Mouse (Mus musculus) CH12.LX (cell line): ENCODE data around the gene Limd1. TPM values are rescaled to one million over a fixed set of nuclear protein-coding genes. Genes with fewer than 3 reads are reported as not detected.
"Not testable (repeated sequence)": the region's sequence is repeated elsewhere in the genome, so short reads cannot be mapped to it uniquely, and the experiment has no call there.

Experiments used
- DNase-seq: peaks from one replicate; pipeline ENCODE4 v3.0.0-alpha.2; 2013; ENCODE audit errors: extremely low read depth
- H3K27ac ChIP-seq: 2 replicates; pipeline ENCODE4 v1.5.1; 2012; ENCODE audit warnings: low read depth, mild to moderate bottlenecking, control low read depth, moderate library complexity; ENCODE audit not compliant: insufficient read depth
- H3K27me3 ChIP-seq: replicated peaks from 2 replicates; pipeline ENCODE3; 2012; ENCODE audit warnings: inconsistent platforms
- H3K36me3 ChIP-seq, 2 experiments: replicated peaks in 1 of 2; 2 replicates each; pipeline versions ENCODE3 to v1.6.1; 2012; ENCODE audit warnings: inconsistent platforms in 1 of 2, low read length in 1 of 2, mild to moderate bottlenecking in 1 of 2, mixed read lengths in 1 of 2, moderate library complexity in 1 of 2; ENCODE audit not compliant: control insufficient read depth in 1 of 2, insufficient read depth in 1 of 2
- H3K4me1 ChIP-seq, 2 experiments: 2 replicates each; pipeline ENCODE4 v1.6.1; 2012; ENCODE audit warnings: inconsistent platforms in 1 of 2, moderate library complexity in 1 of 2; ENCODE audit not compliant: insufficient read depth in 2 of 2, control insufficient read depth in 1 of 2
- H3K4me2 ChIP-seq: 2 replicates; pipeline ENCODE4 v1.6.1; 2012; ENCODE audit warnings: low read depth, mild to moderate bottlenecking, control low read depth; ENCODE audit not compliant: poor library complexity, insufficient read depth, severe bottlenecking
- H3K4me3 ChIP-seq, 3 experiments: fragments of 150-350 bp in 1 of 3; sonication (generic) in 1 of 3; replicated peaks in 1 of 3; 2 replicates each; pipeline versions ENCODE3 to v1.5.1; 2011 to 2012; ENCODE audit warnings: low read depth in 2 of 3, low read length in 2 of 3, mild to moderate bottlenecking in 2 of 3, moderate library complexity in 2 of 3, control low read depth in 1 of 3, improper control_type of control experiment in 1 of 3, inconsistent platforms in 1 of 3, mixed read lengths in 1 of 3; ENCODE audit not compliant: poor library complexity in 1 of 3
- H3K79me2 ChIP-seq: replicated peaks from 2 replicates; pipeline ENCODE4 v1.6.1; 2012; ENCODE audit warnings: mild to moderate bottlenecking, moderate library complexity; ENCODE audit not compliant: control insufficient read depth, poor library complexity, insufficient read depth, severe bottlenecking; ENCODE audit errors: extremely low read depth
- H3K9ac ChIP-seq: 2 replicates; pipeline ENCODE4 v1.6.1; 2012; ENCODE audit warnings: low read depth, mild to moderate bottlenecking, control low read depth, moderate library complexity; ENCODE audit not compliant: insufficient read depth
- H3K9me3 ChIP-seq: replicated peaks from 2 replicates; pipeline ENCODE3; 2012; ENCODE audit warnings: low read length, inconsistent platforms, mixed read lengths
- CHD1 ChIP-seq: IDR thresholded peaks from 2 replicates; pipeline ENCODE4 v1.6.1; 2012; ENCODE audit warnings: low read depth, low read length, improper control_type of control experiment, inconsistent platforms
- CTCF ChIP-seq, 2 experiments: IDR thresholded peaks in 1 of 2; conservative IDR thresholded peaks in 1 of 2; 2 replicates each; pipeline ENCODE4 v1.5.1; 2011 to 2012; ENCODE audit warnings: low read depth in 2 of 2, low read length in 2 of 2, improper control_type of control experiment in 1 of 2, inconsistent platforms in 1 of 2, mild to moderate bottlenecking in 1 of 2, moderate library complexity in 1 of 2
- ETS1 ChIP-seq: conservative IDR thresholded peaks from 2 replicates; pipeline ENCODE4 v1.6.1; 2012; ENCODE audit warnings: low read depth, mild to moderate bottlenecking, inconsistent platforms, low read length, improper control_type of control experiment, moderate library complexity
- HCFC1 ChIP-seq: IDR thresholded peaks from 2 replicates; pipeline ENCODE4 v1.6.1; 2012; ENCODE audit warnings: low read depth, mild to moderate bottlenecking, inconsistent platforms, low read length, improper control_type of control experiment
- IRF4 ChIP-seq: IDR thresholded peaks from 2 replicates; pipeline ENCODE4 v1.6.1; 2014; ENCODE audit warnings: low read depth, mild to moderate bottlenecking, inconsistent platforms, low read length, improper control_type of control experiment
- MAFK ChIP-seq: IDR thresholded peaks from 2 replicates; pipeline ENCODE4 v1.6.1; 2011; ENCODE audit warnings: low read length, improper control_type of control experiment; ENCODE audit not compliant: insufficient replicate concordance
- MAZ ChIP-seq: IDR thresholded peaks from 2 replicates; pipeline ENCODE4 v1.6.1; 2012; ENCODE audit warnings: low read depth, mild to moderate bottlenecking, inconsistent platforms, low read length, improper control_type of control experiment, moderate library complexity
- RAD21 ChIP-seq: IDR thresholded peaks from 2 replicates; pipeline ENCODE4 v1.6.1; 2011; ENCODE audit warnings: low read depth, mild to moderate bottlenecking, low read length, improper control_type of control experiment, moderate library complexity
- SIN3A ChIP-seq: IDR thresholded peaks from 2 replicates; pipeline ENCODE4 v1.6.1; 2012; ENCODE audit warnings: low read length, improper control_type of control experiment, inconsistent platforms
- SMC3 ChIP-seq: IDR thresholded peaks from 2 replicates; pipeline ENCODE4 v1.6.1; 2011; ENCODE audit warnings: low read depth, low read length, improper control_type of control experiment
- USF1 ChIP-seq: IDR thresholded peaks from 2 replicates; pipeline ENCODE4 v1.6.1; 2014; ENCODE audit warnings: low read depth, mild to moderate bottlenecking, inconsistent platforms, low read length, improper control_type of control experiment
- ZC3H11A ChIP-seq: IDR thresholded peaks from 2 replicates; pipeline ENCODE4 v1.6.1; 2012; ENCODE audit warnings: low read depth, mild to moderate bottlenecking, inconsistent platforms, low read length, improper control_type of control experiment
- dilution Hi-C: fragments of 300-500 bp; cut with MboI; formaldehyde crosslinking; loops from 2 replicates; pipeline ENCODE4 v1.14.3; 2020; ENCODE audit warnings: low sequenced_read_pairs; ENCODE audit not compliant: extremely low pct_unique_long_range_greater_than_20kb, extremely low pct_ligation_motif_present
- in situ Hi-C: fragments of 300-500 bp; cut with MboI; formaldehyde crosslinking; loops from 3 replicates; pipeline ENCODE4 v1.14.3; 2019; ENCODE audit warnings: low sequenced_read_pairs, low pct_ligation_motif_present, low pct_unique_long_range_greater_than_20kb, mixed read lengths
- polyA plus RNA-seq: library from polyadenylated mRNA; unstranded; fragments of >175 nt; gene quantifications from 2 replicates; pipeline ENCODE4 v1.2.1, GENCODE M21; 2012; ENCODE audit warnings: low read depth; ENCODE audit not compliant: insufficient read length
- total RNA-seq, 2 experiments: library from RNA; depleted of rRNA; stranded (reverse); fragments of 300-350 nt in 1 of 2; fragments of >200 nt in 1 of 2; gene quantifications; 2 replicates each; pipeline ENCODE4 v1.2.3; 2012 to 2014

Limd1 gene
- total and polyA plus RNA-seq, 3 experiments, result 52.7 to 64.5 (median 60.5) TPM

DNA sequence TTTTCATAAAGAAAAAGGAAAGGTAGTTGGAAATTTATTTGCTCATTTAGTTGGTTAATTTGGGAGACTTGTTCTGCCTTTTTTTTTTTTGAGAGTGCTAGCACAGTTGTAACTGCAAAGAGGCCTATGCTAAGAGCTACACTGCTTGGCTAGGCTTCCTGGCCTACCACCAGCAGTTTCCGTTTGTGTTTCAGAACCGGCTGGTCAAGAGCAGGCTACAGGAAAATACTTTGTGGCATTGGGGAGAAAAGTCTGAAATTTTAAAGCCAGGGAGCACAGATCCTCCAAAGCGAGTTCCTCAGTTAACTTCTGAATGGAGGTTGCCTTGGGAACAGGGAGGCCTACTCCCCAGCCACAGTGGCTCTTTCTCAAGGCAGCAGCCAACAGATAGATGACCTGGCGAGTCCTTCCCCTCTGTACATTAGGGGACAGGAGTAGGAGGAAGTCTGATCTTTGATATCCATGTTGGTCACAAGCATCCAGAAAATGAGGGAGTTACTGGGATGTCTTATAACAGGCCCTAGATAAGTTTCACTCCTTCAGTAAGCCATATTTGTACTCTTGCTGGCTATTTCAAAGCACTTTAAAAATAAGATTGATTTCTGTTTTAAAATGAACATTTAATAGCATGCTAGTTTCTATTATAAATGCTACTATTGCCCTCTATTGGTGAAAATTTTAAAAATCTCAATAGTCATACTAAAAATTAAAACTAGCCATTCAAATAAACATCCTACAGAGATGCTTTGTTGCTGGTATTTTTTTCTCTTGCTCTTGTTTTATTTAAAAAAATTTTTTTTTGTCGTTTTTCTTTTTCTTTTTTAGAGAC lies 38.1 kb upstream of the Limd1 start:
- dilution Hi-C loops (no loop called here), in situ Hi-C loops (loop anchor here (5.0 kb wide), 1 partner anchor 183 kb away; no protein-coding TSS in a partner anchor)
- Histone ChIP-seq H3K9me3 (no peaks in the 10 kb centered on the region), H3K4me3 (no peak overlapping the region), H3K79me2 (no peaks in the 10 kb centered on the region), H3K27me3 (no peaks in the 10 kb centered on the region), H3K27ac (no peak overlapping the region), H3K36me3 (peaks cover 48 to 74% of the 10 kb centered on the region in 2 experiments), H3K4me1 (no peaks in the 10 kb centered on the region), H3K4me2 (no peak overlapping the region), H3K9ac (no peak overlapping the region)
- DNase-seq, result peak; percentile 3
- TF ChIP-seq ZC3H11A, result peak; percentile 37; the same call in 1 of the 2 replicates
- no peak for TF ChIP-seq MAZ
- no peak for TF ChIP-seq CHD1
- TF ChIP-seq ETS1, result no peak
- TF ChIP-seq HCFC1, result no peak
- peak; percentile 69 for TF ChIP-seq RAD21
- no peak for TF ChIP-seq MAFK
- peak in 1 of 2 experiments; percentile 57; a peak in 2 of 4 replicates for TF ChIP-seq CTCF (conservative IDR thresholded peaks at IDR 0.05 in 1 of 2, IDR thresholded peaks at IDR 0.05 in 1 of 2; ENCODE audit: low read depth in 2 of 2, low read length in 2 of 2)
- TF ChIP-seq USF1, result no peak
- TF ChIP-seq SIN3A, result no peak
- TF ChIP-seq SMC3, result peak; percentile 54
- no peak for TF ChIP-seq IRF4
- TF ChIP-seq, all 38 proteins: peak for 4

DNA sequence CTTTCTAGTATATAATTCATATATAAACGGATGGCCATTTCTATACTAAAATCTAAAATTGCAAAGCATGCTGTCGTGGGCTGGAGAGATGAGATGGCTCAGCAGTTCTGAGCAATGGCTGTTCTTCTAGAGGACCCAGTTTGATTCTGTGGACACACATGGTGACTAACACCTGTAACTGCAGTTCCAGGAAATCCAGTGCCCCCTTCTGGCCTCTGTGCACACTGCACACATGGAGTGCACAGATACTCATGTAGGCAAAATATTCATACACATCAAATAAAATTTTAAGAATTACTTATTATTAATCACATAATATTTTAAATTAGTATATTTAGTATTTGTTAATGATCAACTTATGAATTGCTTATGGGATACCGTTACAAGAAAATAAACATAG lies 31.4 kb upstream of the Limd1 start:
- H3K4me3 ChIP-seq, H3K79me2 ChIP-seq, H3K9ac ChIP-seq, H3K27me3 ChIP-seq, dilution Hi-C loops, in situ Hi-C loops, H3K4me2 ChIP-seq, H3K9me3 ChIP-seq, H3K4me1 ChIP-seq, H3K27ac ChIP-seq: not testable (repeated sequence)
- H3K36me3 ChIP-seq, result peaks cover 11 to 52% of the 10 kb centered on the region in 2 experiments
- TF ChIP-seq CTCF (conservative IDR thresholded peaks at IDR 0.05 in 1 of 2, IDR thresholded peaks at IDR 0.05 in 1 of 2; ENCODE audit: low read depth in 2 of 2, low read length in 2 of 2), result peak in 1 of 2 experiments; percentile 23; a peak in 2 of 4 replicates
- TF ChIP-seq SMC3, result peak; percentile 17; the same call in 1 of the 2 replicates
- peak; percentile 18 for DNase-seq
